ENCODE assay signal across 8 mouse cellular contexts in genomic region chr16:25067276-25068249, GRCm38 (mm10).
DNase-seq lines count a peak whose midpoint lies in the region; ATAC-seq and TF ChIP-seq lines count a peak whose summit lies in the region.
"Had no signal": no experiment of that assay in that cellular context is flagged by ENCODE, and none has a peak within 500 bp of the region (broad histone marks: within the 10 kb centered on the region; RNA-seq: fewer than 3 reads in every experiment).

No protein-coding gene starts in this region.

- peak overlapping the region; percentile 66; the same call in 1 of the 2 replicates for H3K27ac ChIP-seq in liver, adult 2 months (replicated peaks; ENCODE audit: insufficient read depth, low read depth, low read length)
- H3K27ac ChIP-seq in liver, embryonic 12.5 days: no peak overlapping the region
- no peak overlapping the region for H3K27ac ChIP-seq in hindbrain, postnatal 0 days
- H3K27ac ChIP-seq: embryonic facial prominence, embryonic 15.5 days had no signal

- POLR2A ChIA-PET in Patski (lab: Charles Lee): no interaction called here

- peak; percentile 24 for TF ChIP-seq CTCF in liver, adult 2 months (IDR thresholded peaks at IDR 0.05; ENCODE audit: low read depth, low read length)
- TF ChIP-seq CTCF in Patski (IDR thresholded peaks at IDR 0.05): peak; percentile 70
- TF ChIP-seq CTCF in hindbrain, postnatal 0 days (IDR thresholded peaks at IDR 0.05; ENCODE audit: low read depth): peak; percentile 72

- H3K9ac ChIP-seq in liver, adult 2 months (ENCODE audit: low read depth, low read length): no peak overlapping the region; the same call in 1 of the 2 replicates
- H3K9ac ChIP-seq in liver, embryonic 12.5 days: no peak overlapping the region
- H3K9ac ChIP-seq in hindbrain, postnatal 0 days (replicated peaks; ENCODE audit: low read length): no peak overlapping the region
- H3K9ac ChIP-seq: embryonic facial prominence, embryonic 15.5 days had no signal

- H3K9me3 ChIP-seq in liver, embryonic 12.5 days (replicated peaks): no peaks in the 10 kb centered on the region
- H3K9me3 ChIP-seq in hindbrain, postnatal 0 days (ENCODE audit: low read length): no peaks in the 10 kb centered on the region
- H3K9me3 ChIP-seq: embryonic facial prominence, embryonic 15.5 days had no signal

- no peaks in the 10 kb centered on the region for H3K36me3 ChIP-seq in liver, adult 2 months (ENCODE audit: control insufficient read depth, insufficient read depth, low read length)
- no peaks in the 10 kb centered on the region for H3K36me3 ChIP-seq in liver, embryonic 12.5 days
- no peaks in the 10 kb centered on the region for H3K36me3 ChIP-seq in hindbrain, postnatal 0 days (ENCODE audit: insufficient read depth, low read length)
- H3K36me3 ChIP-seq: embryonic facial prominence, embryonic 15.5 days had no signal

- WGBS in liver, adult 2 months: 39% methylated on average over 8 of the region's 8 CpGs
- WGBS in liver, embryonic 12.5 days (ENCODE audit: insufficient replicate concordance): 39% methylated on average over 8 of the region's 8 CpGs
- 58% methylated on average over 8 of the region's 8 CpGs for WGBS in hindbrain, postnatal 0 days

- H3K27me3 ChIP-seq in liver, adult 2 months (ENCODE audit: control insufficient read depth, insufficient read depth, low read length): no peaks in the 10 kb centered on the region
- no peaks in the 10 kb centered on the region for H3K27me3 ChIP-seq in liver, embryonic 12.5 days (replicated peaks)
- H3K27me3 ChIP-seq in Patski: no peaks in the 10 kb centered on the region
- H3K27me3 ChIP-seq in hindbrain, postnatal 0 days (ENCODE audit: insufficient read depth, low read length): no peaks in the 10 kb centered on the region

- in situ Hi-C loops in Patski (cut with MboI; ENCODE audit: low pct_unique_long_range_greater_than_20kb): loop anchor here (5.0 to 10.0 kb wide), 3 partner anchors 553 to 1085 kb away; partner anchors contain the start of gene Lpp

- ATAC-seq in liver, embryonic 12.5 days: no peak
- peak; percentile 54 for ATAC-seq in Patski
- ATAC-seq in hindbrain, postnatal 0 days: peak; percentile 45; the same call in 1 of the 2 replicates

- H3K4me1 ChIP-seq in liver, adult 2 months (ENCODE audit: control insufficient read depth, insufficient read depth, low read length): peaks cover 12% of the 10 kb centered on the region
- H3K4me1 ChIP-seq in liver, embryonic 12.5 days: no peaks in the 10 kb centered on the region
- H3K4me1 ChIP-seq in hindbrain, postnatal 0 days (ENCODE audit: insufficient read depth, low read length): no peaks in the 10 kb centered on the region
- H3K4me1 ChIP-seq: embryonic facial prominence, embryonic 15.5 days had no signal

- peak; percentile 77 for DNase-seq in liver, adult 2 months (ENCODE audit: extremely low read depth, low read depth, low spot score)
- peak; percentile 31 for DNase-seq in Patski (ENCODE audit: low read depth, low spot score)
- DNase-seq in hindbrain, postnatal 0 days (ENCODE audit: low spot score): peak; percentile 63
- DNase-seq in lung, postnatal 36 days: peak; percentile 69
- no peak for DNase-seq in adrenal gland, postnatal 14 days
- no peak for DNase-seq in urinary bladder, postnatal 4 days (ENCODE audit: low spot score in 2 of 2)

- CTCF ChIA-PET in Patski (lab: Charles Lee): interaction anchor here (0.6 to 7.5 kb wide), 6 partner anchors 11 to 1112 kb away, joined by 3 to 138 read pairs (median 3); no protein-coding TSS in a partner anchor

- no peak for TF ChIP-seq POLR2A in liver, adult 2 months (IDR thresholded peaks at IDR 0.05; ENCODE audit: extremely low read depth, insufficient read depth, low read length)

- H3K4me2 ChIP-seq in liver, embryonic 12.5 days: no peak overlapping the region
- no peak overlapping the region for H3K4me2 ChIP-seq in hindbrain, postnatal 0 days (ENCODE audit: low read depth, low read length)
- H3K4me2 ChIP-seq: embryonic facial prominence, embryonic 15.5 days had no signal

- no peak overlapping the region for H3K4me3 ChIP-seq in liver, adult 2 months (ENCODE audit: insufficient read depth, low read depth, low read length)
- H3K4me3 ChIP-seq in liver, embryonic 12.5 days: no peak overlapping the region
- no peak overlapping the region for H3K4me3 ChIP-seq in hindbrain, postnatal 0 days (ENCODE audit: low read length)
- H3K4me3 ChIP-seq: embryonic facial prominence, embryonic 15.5 days had no signal

- no peaks in the 10 kb centered on the region for H3K79me2 ChIP-seq in liver, adult 2 months (ENCODE audit: control insufficient read depth, insufficient read depth, low read length)

Comparison
In these comparisons a context has a peak if more than half of its experiments do, and no peak if none do; other contexts are left out.
1. DNase-seq: peak in liver, adult 2 months (single experiment), Patski (single experiment), hindbrain, postnatal 0 days (single experiment) and lung, postnatal 36 days (single experiment); none in adrenal gland, postnatal 14 days (single experiment) and urinary bladder, postnatal 4 days (0 of 2).
2. Peak in every context shown above with its lines, with median percentiles within 50 percentile points of each other: CTCF ChIP-seq.